Mouse (Mus musculus): ENCODE results near the gene Ap1g2. TPM values are rescaled to one million over a fixed set of nuclear protein-coding genes. Genes with fewer than 3 reads are reported as not detected.

The Ap1g2 gene
- polyA plus RNA-seq, 1 experiment = 43.0 TPM

DNA sequence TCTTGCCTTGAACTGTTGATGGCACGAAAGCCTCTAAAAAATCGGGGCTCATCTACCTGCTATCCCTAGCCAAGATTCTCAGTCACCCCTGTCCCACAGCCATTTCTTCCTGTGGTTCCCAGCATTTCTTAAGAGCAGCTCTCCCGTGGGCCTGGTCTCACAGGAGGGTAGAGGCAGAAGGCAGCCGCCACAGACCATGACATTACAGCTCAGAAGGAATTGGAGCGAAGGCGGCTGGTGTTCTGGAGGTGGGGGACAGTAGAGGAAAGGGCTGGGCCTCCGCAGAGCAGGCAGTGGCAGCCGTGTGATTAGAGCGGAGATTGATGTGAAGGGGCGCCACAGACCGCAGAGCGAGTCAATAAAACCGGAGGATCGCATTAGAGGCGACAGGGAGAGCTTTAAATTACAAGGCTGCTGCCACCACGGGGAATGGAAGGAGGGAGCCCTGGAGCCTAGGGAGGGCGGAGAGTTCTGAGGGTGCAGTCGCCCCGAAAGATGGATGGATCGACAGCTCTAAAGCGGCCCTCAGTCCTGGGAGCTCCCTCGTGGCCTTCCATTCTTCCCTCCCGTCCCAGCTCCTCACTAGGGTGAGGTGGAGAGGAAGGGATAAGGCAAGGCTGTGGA is 27.9 kb downstream of the Ap1g2 start:
- TF ChIP-seq CTCF (IDR thresholded peaks at IDR 0.05; ENCODE audit: low read depth, low read length) = no peak
- H3K4me3 ChIP-seq (ENCODE audit: insufficient read depth, low read length) = no peak overlapping the region

DNA sequence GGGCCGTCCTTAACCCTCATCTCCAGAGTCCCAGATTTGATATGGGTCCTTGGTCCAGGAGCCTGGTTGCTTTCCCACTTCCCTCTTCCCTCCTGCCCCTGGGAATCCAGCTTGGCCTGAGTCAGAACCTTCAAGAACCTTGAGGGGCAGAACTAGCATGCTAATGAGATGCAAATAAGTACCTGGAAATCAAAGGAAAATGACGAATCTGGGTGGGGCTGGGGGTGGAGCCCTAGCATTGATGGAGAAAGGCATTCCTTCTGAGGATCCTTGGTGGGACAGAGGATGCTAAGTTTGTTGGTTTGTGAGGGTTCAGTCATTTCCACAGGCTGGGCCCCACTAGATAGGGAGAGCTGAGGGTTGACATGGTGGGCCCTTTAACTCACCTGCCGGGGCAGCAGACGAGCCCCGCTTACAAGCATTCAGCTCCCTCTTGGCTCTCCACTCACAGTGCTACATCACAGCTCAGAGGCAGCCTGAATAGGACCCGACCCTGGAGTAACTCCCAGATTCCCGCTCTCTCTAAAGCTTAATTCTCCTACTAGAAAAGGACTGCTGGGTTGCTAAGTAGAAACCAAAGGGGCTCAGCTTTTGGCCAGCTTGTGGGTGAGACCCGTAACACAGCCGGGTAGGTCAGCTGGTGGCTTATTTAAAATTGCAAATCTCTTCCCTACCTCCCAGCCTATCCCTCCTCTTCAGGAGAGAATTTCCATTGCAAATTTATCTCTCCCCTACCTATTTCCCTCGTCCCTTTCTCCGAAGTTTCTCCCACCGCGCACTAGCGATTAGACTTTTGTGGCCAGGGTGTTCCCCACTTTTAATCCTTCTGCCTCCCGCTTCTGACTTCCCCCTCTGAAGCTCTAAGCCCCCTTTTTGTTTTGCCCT is 28.7 kb downstream of the Ap1g2 start:
- no peak for TF ChIP-seq CTCF (IDR thresholded peaks at IDR 0.05; ENCODE audit: low read depth, low read length)
- TF ChIP-seq POLR2A (IDR thresholded peaks at IDR 0.05; ENCODE audit: borderline replicate concordance, low read depth, low read length) = no peak
- Histone ChIP-seq H3K27ac (ENCODE audit: insufficient read depth, low read depth, low read length) (no peak overlapping the region), H3K4me1 (ENCODE audit: control insufficient read depth, insufficient read depth, low read length) (no peaks in the 10 kb centered on the region; the same call in 1 of the 2 replicates), H3K4me3 (ENCODE audit: insufficient read depth, low read length) (no peak overlapping the region)

More for the DNA sequence above, 27.9 kb downstream of the Ap1g2 start:
- no peaks in the 10 kb centered on the region; the same call in 1 of the 2 replicates for H3K4me1 ChIP-seq (ENCODE audit: control insufficient read depth, insufficient read depth, low read length)
- H3K27ac ChIP-seq (ENCODE audit: insufficient read depth, low read depth, low read length) = no peak overlapping the region

DNA sequence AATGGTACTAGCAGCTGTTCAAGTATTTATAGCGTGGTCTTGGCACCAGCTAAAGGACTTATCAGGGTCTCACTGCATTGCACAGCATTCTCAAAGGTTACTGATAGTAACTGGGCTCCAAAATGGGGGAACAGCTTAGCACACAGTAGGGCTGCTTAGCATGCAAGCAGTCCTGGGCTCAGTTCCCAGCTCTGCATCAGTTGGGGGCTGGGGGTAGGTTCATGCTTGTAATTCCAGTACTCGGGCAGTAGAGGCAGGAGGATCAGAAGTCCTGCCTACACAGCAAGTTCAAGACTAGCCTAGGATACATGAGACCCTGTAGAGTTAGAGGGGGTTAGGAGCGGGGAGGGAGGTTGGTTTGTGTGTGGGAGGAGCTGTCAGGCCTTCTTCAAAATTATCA is 29.4 kb downstream of the Ap1g2 start:
- TF ChIP-seq CTCF (IDR thresholded peaks at IDR 0.05; ENCODE audit: low read depth, low read length) (no peak), POLR2A (IDR thresholded peaks at IDR 0.05; ENCODE audit: borderline replicate concordance, low read depth, low read length) (no peak)
- Histone ChIP-seq H3K4me3 (ENCODE audit: insufficient read depth, low read length) (no peak overlapping the region), H3K27ac (ENCODE audit: insufficient read depth, low read depth, low read length) (no peak overlapping the region), H3K4me1 (ENCODE audit: control insufficient read depth, insufficient read depth, low read length) (no peaks in the 10 kb centered on the region; the same call in 1 of the 2 replicates)

DNA sequence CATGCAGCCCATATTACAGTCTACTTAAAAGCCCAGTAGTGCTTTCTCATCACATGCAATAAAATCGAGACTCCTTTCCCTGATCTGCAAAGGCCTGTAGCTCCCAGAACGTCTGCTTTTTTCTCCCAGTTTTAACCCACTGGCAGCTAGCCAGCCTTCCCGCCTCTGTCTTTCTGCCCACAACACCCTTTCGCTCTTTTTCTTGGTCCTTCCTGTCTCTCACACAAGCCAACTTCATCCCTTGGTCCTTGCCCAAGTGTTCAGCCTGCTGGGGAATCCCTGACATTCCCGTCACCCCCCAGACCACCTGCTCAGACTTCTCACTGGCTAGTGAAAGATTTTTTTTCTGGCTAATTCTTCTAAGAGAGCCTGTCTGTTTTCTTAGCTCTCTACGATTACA is 30.2 kb downstream of the Ap1g2 start:
- TF ChIP-seq POLR2A (IDR thresholded peaks at IDR 0.05; ENCODE audit: borderline replicate concordance, low read depth, low read length) = no peak
- TF ChIP-seq CTCF (IDR thresholded peaks at IDR 0.05; ENCODE audit: low read depth, low read length) = no peak
- Histone ChIP-seq H3K4me3 (ENCODE audit: insufficient read depth, low read length) (no peak overlapping the region), H3K27ac (ENCODE audit: insufficient read depth, low read depth, low read length) (no peak overlapping the region), H3K4me1 (ENCODE audit: control insufficient read depth, insufficient read depth, low read length) (no peaks in the 10 kb centered on the region; the same call in 1 of the 2 replicates)

DNA sequence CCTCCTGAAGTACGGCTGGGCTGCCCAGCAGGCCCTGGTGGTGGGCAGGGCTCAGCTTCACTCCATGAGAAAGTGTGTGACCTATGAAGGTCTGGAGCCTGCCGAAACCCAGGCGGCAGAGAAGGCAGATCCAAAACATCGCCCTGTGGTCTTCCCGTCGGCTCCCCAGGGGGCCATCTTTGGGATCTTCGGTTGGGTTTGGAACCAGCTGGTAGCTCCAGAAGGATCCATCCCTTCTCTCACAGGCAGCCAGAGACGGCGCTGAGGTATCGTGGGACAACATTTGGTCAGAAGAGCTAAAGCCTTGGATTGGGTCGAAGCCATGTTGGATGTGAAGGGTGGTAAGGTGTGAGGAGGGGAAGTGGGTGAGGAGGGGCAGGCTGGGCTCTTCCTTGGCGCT is 32.0 kb downstream of the Ap1g2 start:
- no peaks in the 10 kb centered on the region; the same call in 1 of the 2 replicates for H3K4me1 ChIP-seq (ENCODE audit: control insufficient read depth, insufficient read depth, low read length)
- TF ChIP-seq CTCF (IDR thresholded peaks at IDR 0.05; ENCODE audit: low read depth, low read length) (no peak), POLR2A (IDR thresholded peaks at IDR 0.05; ENCODE audit: borderline replicate concordance, low read depth, low read length) (no peak)
- no peak overlapping the region for H3K4me3 ChIP-seq (ENCODE audit: insufficient read depth, low read length)
- H3K27ac ChIP-seq (ENCODE audit: insufficient read depth, low read depth, low read length) = no peak overlapping the region

DNA sequence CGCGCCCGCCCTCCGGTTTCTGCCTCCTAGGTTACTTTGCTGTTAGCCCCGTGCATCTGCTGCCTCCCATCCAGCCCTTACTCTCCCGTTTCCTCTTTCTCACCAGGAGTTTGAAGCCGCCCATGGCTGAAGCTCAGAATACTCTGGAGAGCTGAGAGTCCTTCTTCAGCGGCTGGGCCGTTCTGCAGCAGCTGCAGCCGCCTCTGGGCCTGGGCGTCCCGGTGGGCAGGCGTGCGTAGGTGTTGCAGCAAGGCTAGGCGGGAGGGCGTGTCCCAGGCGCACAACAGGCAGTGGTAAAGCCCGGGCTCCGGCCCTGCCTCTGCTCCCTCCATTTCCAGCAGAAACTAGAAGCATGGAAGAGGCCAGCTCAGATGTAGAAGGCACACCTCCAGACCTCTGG is 34.6 kb downstream of the Ap1g2 start:
- Histone ChIP-seq H3K27ac (ENCODE audit: insufficient read depth, low read depth, low read length) (no peak overlapping the region), H3K4me3 (ENCODE audit: insufficient read depth, low read length) (no peak overlapping the region), H3K4me1 (ENCODE audit: control insufficient read depth, insufficient read depth, low read length) (no peaks in the 10 kb centered on the region)
- TF ChIP-seq POLR2A (IDR thresholded peaks at IDR 0.05; ENCODE audit: borderline replicate concordance, low read depth, low read length) = no peak
- no peak for TF ChIP-seq CTCF (IDR thresholded peaks at IDR 0.05; ENCODE audit: low read depth, low read length)

DNA sequence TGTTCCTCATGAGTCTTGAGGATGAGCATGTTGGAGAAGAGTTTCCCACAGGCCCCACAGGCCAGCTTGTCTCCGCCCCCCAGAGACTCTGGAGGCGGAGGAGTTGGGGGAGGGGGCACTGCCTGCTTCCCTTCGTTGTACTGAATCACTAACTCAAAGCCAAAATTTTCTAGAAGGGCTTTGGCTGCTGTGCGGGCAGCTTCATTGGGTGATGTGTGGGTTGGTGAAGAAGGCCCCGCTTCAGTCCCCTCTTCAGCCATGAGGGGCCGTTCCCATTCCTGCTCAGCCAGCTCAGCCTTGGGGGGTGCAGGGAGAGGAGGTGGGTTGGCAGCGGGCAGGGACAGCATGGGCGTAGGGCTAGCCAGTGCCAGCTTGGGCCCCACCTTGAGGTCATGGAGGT is 40.4 kb downstream of the Ap1g2 start:
- H3K27ac ChIP-seq (ENCODE audit: insufficient read depth, low read depth, low read length) = no peak overlapping the region
- no peaks in the 10 kb centered on the region for H3K4me1 ChIP-seq (ENCODE audit: control insufficient read depth, insufficient read depth, low read length)
- H3K4me3 ChIP-seq (ENCODE audit: insufficient read depth, low read length) = no peak overlapping the region
- TF ChIP-seq CTCF (IDR thresholded peaks at IDR 0.05; ENCODE audit: low read depth, low read length) (no peak), POLR2A (IDR thresholded peaks at IDR 0.05; ENCODE audit: borderline replicate concordance, low read depth, low read length) (no peak)

DNA sequence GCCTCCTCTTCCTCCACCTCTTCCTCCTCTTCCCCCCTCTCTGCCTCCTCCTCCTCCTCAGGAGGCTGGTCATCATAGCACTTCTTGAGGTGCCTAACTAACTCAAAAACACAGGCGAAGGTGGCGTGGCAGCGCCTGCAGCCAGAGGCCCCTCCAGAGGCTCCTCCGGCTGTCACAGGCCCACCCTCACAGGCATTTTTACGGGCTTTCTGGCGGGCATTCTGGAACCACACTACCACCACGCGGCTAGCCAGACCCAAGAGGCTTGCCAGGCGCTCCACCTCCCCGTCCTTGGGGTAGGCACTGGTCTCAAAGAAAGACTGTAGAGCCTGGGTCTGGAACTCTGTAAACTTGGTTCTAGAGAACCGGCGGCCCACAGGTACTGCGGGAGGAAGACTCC is 41.0 kb downstream of the Ap1g2 start:
- no peak overlapping the region for H3K27ac ChIP-seq (ENCODE audit: insufficient read depth, low read depth, low read length)
- H3K4me1 ChIP-seq (ENCODE audit: control insufficient read depth, insufficient read depth, low read length) = no peaks in the 10 kb centered on the region
- TF ChIP-seq CTCF (IDR thresholded peaks at IDR 0.05; ENCODE audit: low read depth, low read length) (no peak), POLR2A (IDR thresholded peaks at IDR 0.05; ENCODE audit: borderline replicate concordance, low read depth, low read length) (no peak)
- H3K4me3 ChIP-seq (ENCODE audit: insufficient read depth, low read length) = no peak overlapping the region

DNA sequence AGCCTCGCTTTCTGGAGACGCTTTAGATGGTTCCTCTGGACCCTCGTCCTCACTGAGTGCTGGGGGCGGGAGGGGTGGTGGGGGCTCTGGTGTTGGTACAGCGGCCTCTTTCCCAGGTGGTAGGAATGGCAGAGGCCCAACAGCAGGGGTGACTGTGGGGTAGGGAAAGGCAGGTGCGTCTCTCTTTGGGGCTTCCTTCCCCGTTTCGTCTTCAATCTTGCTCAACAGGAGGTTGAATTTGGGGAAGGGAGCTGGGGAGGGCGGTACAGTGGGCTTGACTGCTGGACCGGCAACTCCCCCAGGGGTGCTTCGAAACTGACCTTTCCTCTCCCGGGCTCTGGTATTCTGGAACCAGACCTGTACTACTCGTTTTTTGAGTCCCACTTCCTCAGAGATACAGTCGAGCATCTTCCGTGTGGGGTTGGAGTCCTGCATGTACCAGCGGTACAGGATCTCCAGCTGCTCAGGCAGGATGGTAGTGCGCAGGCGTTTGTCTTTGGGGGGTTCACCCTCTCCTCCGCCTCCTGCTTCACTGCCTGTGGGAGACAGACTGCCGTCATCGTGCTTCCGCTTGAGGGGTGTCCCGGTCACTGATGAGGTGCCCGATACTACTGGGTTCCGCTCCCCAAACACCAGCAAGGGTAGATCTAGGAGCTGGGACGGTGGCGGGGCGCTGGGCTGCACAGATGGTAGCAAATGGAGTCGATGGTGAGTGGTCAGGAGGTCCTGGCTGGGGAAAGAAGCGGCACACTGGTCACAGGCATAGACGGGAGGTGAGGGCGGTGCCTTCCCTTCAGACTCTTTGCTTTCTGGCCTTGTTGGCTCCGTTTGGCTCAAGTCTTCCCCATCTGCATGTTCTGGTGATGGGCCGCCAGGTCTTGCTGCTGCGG is 41.7 kb downstream of the Ap1g2 start:
- TF ChIP-seq CTCF (IDR thresholded peaks at IDR 0.05; ENCODE audit: low read depth, low read length) = no peak
- TF ChIP-seq POLR2A (IDR thresholded peaks at IDR 0.05; ENCODE audit: borderline replicate concordance, low read depth, low read length) = no peak
- no peaks in the 10 kb centered on the region for H3K4me1 ChIP-seq (ENCODE audit: control insufficient read depth, insufficient read depth, low read length)
- H3K4me3 ChIP-seq (ENCODE audit: insufficient read depth, low read length) = no peak overlapping the region
- no peak overlapping the region for H3K27ac ChIP-seq (ENCODE audit: insufficient read depth, low read depth, low read length)
